Mouse (Mus musculus): ENCODE measurements at regions not wholly inside any gene's neighbourhood (a gene's known extent, or its start where the extent isn't known, plus 50 kb on each side); places are given as distances from the start of the nearest gene placed in this dataset.
A peak's percentile ranks its signal among the peaks of the same experiment; 100 is the strongest.

- DNase-seq (ENCODE audit: low spot score): peak; percentile 45
Observed at GRCm38 (mm10) chr16:77400276-77400891, 201.5 kb downstream of the Gm11146 start.

- no peak for DNase-seq (ENCODE audit: low spot score)
Observed at GRCm38 (mm10) chr16:77399846-77400275, 202.0 kb downstream of the Gm11146 start.

GRCm38 (mm10) chr16:77394054-77394716 lies 207.7 kb downstream of the Gm11146 start:
- DNase-seq (ENCODE audit: low spot score): no peak

- DNase-seq (ENCODE audit: low spot score): no peak
Observed at GRCm38 (mm10) chr16:77393470-77393869, 208.4 kb downstream of the Gm11146 start.

GRCm38 (mm10) chr16:77392205-77392604 lies 209.7 kb downstream of the Gm11146 start:
- no peak for DNase-seq (ENCODE audit: low spot score)

- DNase-seq (ENCODE audit: low spot score): no peak
Observed at GRCm38 (mm10) chr16:77384021-77384729, 217.7 kb downstream of the Gm11146 start.

GRCm38 (mm10) chr16:77382790-77383189 lies 219.1 kb downstream of the Gm11146 start:
- no peak for DNase-seq (ENCODE audit: low spot score)

- no peak for DNase-seq (ENCODE audit: low spot score)
Observed at GRCm38 (mm10) chr16:77372768-77373167, 229.1 kb downstream of the Gm11146 start.

- DNase-seq (ENCODE audit: low spot score): no peak
Observed at GRCm38 (mm10) chr16:77369810-77370209, 232.1 kb downstream of the Gm11146 start.

- DNase-seq (ENCODE audit: low spot score): no peak
Observed at GRCm38 (mm10) chr16:77365254-77365653, 236.6 kb downstream of the Gm11146 start.

- no peak for DNase-seq (ENCODE audit: low spot score)
Observed at GRCm38 (mm10) chr16:77364439-77364838, 237.5 kb downstream of the Gm11146 start.

- no peak for DNase-seq (ENCODE audit: low spot score)
Observed at GRCm38 (mm10) chr16:77359190-77359589, 242.7 kb downstream of the Gm11146 start.

GRCm38 (mm10) chr16:77355260-77355659 lies 246.6 kb downstream of the Gm11146 start:
- DNase-seq (ENCODE audit: low spot score): no peak

- no peak for DNase-seq (ENCODE audit: low spot score)
Observed at GRCm38 (mm10) chr16:77354201-77354712, 247.6 kb downstream of the Gm11146 start.

- no peak for DNase-seq (ENCODE audit: low spot score)
Observed at GRCm38 (mm10) chr16:77346128-77346527, 255.8 kb downstream of the Gm11146 start.

- peak; percentile 21 for DNase-seq (ENCODE audit: low spot score)
Observed at GRCm38 (mm10) chr16:77332285-77332684, 269.6 kb downstream of the Gm11146 start.

- DNase-seq (ENCODE audit: low spot score): peak; percentile 60
Observed at GRCm38 (mm10) chr16:77330996-77331395, 270.9 kb downstream of the Gm11146 start.

- peak; percentile 78 for DNase-seq (ENCODE audit: low spot score)
Observed at GRCm38 (mm10) chr16:77329711-77330530, 272.0 kb downstream of the Gm11146 start.

GRCm38 (mm10) chr16:77329160-77329691 lies 272.7 kb downstream of the Gm11146 start:
- peak; percentile 66 for DNase-seq (ENCODE audit: low spot score)

- peak; percentile 3 for DNase-seq (ENCODE audit: low spot score)
Observed at GRCm38 (mm10) chr16:77328628-77329159, 273.2 kb downstream of the Gm11146 start.

- no peak for DNase-seq (ENCODE audit: low spot score)
Observed at GRCm38 (mm10) chr16:77328049-77328448, 273.8 kb downstream of the Gm11146 start.
